Mouse (Mus musculus) limb, embryonic 15.5 days (tissue): ENCODE measurements at regions not wholly inside any gene's neighbourhood (a gene's known extent, or its start where the extent isn't known, plus 50 kb on each side); places are given as distances from the start of the nearest gene placed in this dataset.
A peak's percentile ranks its signal among the peaks of the same experiment; 100 is the strongest.

ENCODE experiments used
- ATAC-seq: fragments of 200-750 bp; cut with Nextera tagmentation; 2 replicates; pipeline ENCODE4 v1.8.0; 2017; ENCODE audit warnings: low read depth, moderate TSS enrichment; ENCODE audit not compliant: insufficient number of reproducible peaks, low FRiP score, low TSS enrichment
- H3K27ac ChIP-seq: fragments of 300-500 bp; sonication (generic); 2 replicates; pipeline ENCODE4 v1.5.1; 2015; ENCODE audit warnings: moderate library complexity, mild to moderate bottlenecking, inconsistent platforms
- H3K27me3 ChIP-seq: fragments of 300-500 bp; sonication (generic); 2 replicates; pipeline ENCODE4 v1.6.1; 2015; ENCODE audit warnings: inconsistent platforms
- H3K36me3 ChIP-seq: fragments of 300-500 bp; sonication (generic); 2 replicates; pipeline ENCODE4 v1.6.1; 2015; ENCODE audit warnings: inconsistent platforms
- H3K4me1 ChIP-seq: fragments of 300-500 bp; sonication (generic); 2 replicates; pipeline ENCODE4 v1.6.1; 2015; ENCODE audit warnings: inconsistent platforms
- H3K4me2 ChIP-seq: fragments of 300-500 bp; sonication (generic); 2 replicates; pipeline ENCODE4 v1.6.1; 2015; ENCODE audit warnings: mild to moderate bottlenecking, inconsistent platforms
- H3K4me3 ChIP-seq: fragments of 300-500 bp; sonication (generic); 2 replicates; pipeline ENCODE4 v1.5.1; 2015; ENCODE audit warnings: mild to moderate bottlenecking, inconsistent platforms
- H3K9ac ChIP-seq: fragments of 300-500 bp; sonication (generic); 2 replicates; pipeline ENCODE4 v1.6.1; 2015; ENCODE audit warnings: inconsistent platforms
- H3K9me3 ChIP-seq: fragments of 300-500 bp; sonication (generic); 2 replicates; pipeline ENCODE4 v1.6.1; 2016; ENCODE audit warnings: inconsistent platforms
- WGBS: fragments of 180-500 bp; shearing (Covaris S2); methylation state at CpG from one replicate; pipeline ENCODE4 v1.1.7; 2015; 5-methylcytosine and 5-hydroxymethylcytosine counted together

GRCm38 (mm10) chr4:55689479-55689878 is 157.2 kb upstream of the Klf4 start:
- no peaks in the 10 kb centered on the region; the same call in 1 of the 2 replicates for H3K4me1 ChIP-seq
- ATAC-seq, result no peak
- H3K27me3 ChIP-seq, result no peaks in the 10 kb centered on the region; the same call in 1 of the 2 replicates
- 73% methylated on average over 1 of the region's 1 CpGs for WGBS
- H3K9ac ChIP-seq, result no peak overlapping the region
- no peaks in the 10 kb centered on the region for H3K36me3 ChIP-seq
- no peaks in the 10 kb centered on the region for H3K9me3 ChIP-seq
- no peak overlapping the region for H3K4me2 ChIP-seq
- no peak overlapping the region for H3K4me3 ChIP-seq
- H3K27ac ChIP-seq, result no peak overlapping the region

DNA sequence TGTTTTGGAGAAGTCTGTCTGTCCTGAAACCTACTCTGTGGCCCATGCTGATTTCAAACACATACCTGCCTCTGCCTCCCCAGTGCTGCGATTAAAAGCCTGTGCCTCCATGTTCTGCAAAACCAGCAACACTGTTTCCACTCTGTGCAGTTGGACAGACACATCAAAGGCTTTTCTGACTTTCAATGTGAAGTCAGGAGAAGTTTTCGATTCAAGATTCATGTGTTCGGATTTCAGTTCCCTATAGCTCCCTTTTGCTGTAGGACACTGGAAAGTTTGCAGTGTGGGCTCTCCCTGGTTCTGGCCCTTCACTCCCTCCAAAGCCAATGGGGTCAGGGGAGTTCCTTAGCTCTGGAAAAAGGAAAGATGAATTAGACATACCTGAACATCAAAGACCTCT is 154.5 kb upstream of the Klf4 start:
- Histone ChIP-seq H3K27me3 (no peaks in the 10 kb centered on the region; the same call in 1 of the 2 replicates), H3K4me1 (no peaks in the 10 kb centered on the region; the same call in 1 of the 2 replicates), H3K4me2 (no peak overlapping the region), H3K4me3 (no peak overlapping the region), H3K9ac (no peak overlapping the region), H3K9me3 (no peaks in the 10 kb centered on the region), H3K27ac (no peak overlapping the region), H3K36me3 (no peaks in the 10 kb centered on the region)
- no peak for ATAC-seq
- WGBS, result 85% methylated on average over 3 of the region's 3 CpGs

DNA sequence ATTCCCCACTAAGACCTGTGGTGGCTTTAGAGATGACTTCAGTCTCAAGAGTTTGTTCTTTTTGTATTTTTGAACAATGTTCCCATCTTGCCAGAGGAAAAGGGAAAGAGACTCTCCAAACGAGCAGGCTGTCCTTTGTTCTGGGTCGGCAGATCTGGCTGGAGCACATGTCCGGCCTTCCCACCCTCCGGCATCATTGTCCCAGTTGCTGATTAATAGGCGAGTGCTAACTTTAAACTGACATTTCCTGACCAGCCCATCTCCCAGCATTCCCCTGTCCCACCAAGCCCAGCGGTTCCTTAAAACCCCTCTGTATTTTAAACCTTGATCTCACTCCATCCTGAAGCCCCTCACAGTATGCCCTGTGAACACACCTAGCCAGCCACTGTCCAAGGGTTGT is 140.0 kb upstream of the Klf4 start:
- H3K36me3 ChIP-seq, result no peaks in the 10 kb centered on the region
- 60% methylated on average over 6 of the region's 6 CpGs for WGBS
- no peak for ATAC-seq

DNA sequence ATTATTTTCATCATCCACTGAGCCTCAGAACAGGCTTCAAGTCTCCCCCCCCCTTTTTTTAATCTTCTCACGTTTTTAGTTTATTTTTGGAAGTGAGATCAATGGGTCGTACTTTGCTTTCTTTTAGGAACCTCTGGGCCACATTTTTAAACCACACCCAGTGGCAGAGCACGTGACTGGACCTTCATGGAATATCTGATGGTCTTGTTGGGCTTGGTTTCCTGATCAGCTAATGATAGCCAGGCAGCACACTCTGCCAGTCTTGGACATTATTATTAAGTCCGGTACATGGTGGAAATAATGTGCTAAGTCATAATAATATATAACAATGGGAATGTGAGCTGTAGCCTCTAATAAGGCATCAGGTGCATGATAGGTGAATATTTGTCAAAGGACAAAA is 138.0 kb upstream of the Klf4 start:
- no peak overlapping the region for H3K4me2 ChIP-seq
- WGBS, result 71% methylated on average over 4 of the region's 4 CpGs
- H3K4me3 ChIP-seq, result no peak overlapping the region
- H3K27ac ChIP-seq, result no peak overlapping the region
- H3K9ac ChIP-seq, result no peak overlapping the region
- no peaks in the 10 kb centered on the region for H3K4me1 ChIP-seq
- ATAC-seq, result no peak
- no peaks in the 10 kb centered on the region for H3K27me3 ChIP-seq
- H3K9me3 ChIP-seq, result no peaks in the 10 kb centered on the region
- no peaks in the 10 kb centered on the region for H3K36me3 ChIP-seq

More for the DNA sequence above, 140.0 kb upstream of the Klf4 start:
- Histone ChIP-seq H3K9ac (no peak overlapping the region), H3K27me3 (no peaks in the 10 kb centered on the region), H3K4me1 (no peaks in the 10 kb centered on the region), H3K4me3 (no peak overlapping the region), H3K4me2 (no peak overlapping the region), H3K9me3 (no peaks in the 10 kb centered on the region), H3K27ac (no peak overlapping the region)

GRCm38 (mm10) chr4:55664822-55665221 is 132.6 kb upstream of the Klf4 start:
- Histone ChIP-seq H3K27me3 (no peaks in the 10 kb centered on the region), H3K4me1 (no peaks in the 10 kb centered on the region), H3K27ac (no peak overlapping the region), H3K9ac (no peak overlapping the region), H3K9me3 (no peaks in the 10 kb centered on the region), H3K36me3 (no peaks in the 10 kb centered on the region), H3K4me2 (no peak overlapping the region), H3K4me3 (no peak overlapping the region)
- no peak for ATAC-seq
- WGBS, result 83% methylated on average over 4 of the region's 4 CpGs

GRCm38 (mm10) chr4:55663856-55664255 is 131.6 kb upstream of the Klf4 start:
- 21% methylated on average over 5 of the region's 5 CpGs for WGBS
- no peak for ATAC-seq
- no peak overlapping the region for H3K4me3 ChIP-seq
- no peaks in the 10 kb centered on the region for H3K36me3 ChIP-seq
- H3K27ac ChIP-seq, result no peak overlapping the region
- H3K4me2 ChIP-seq, result no peak overlapping the region
- no peaks in the 10 kb centered on the region for H3K4me1 ChIP-seq
- H3K27me3 ChIP-seq, result no peaks in the 10 kb centered on the region
- no peaks in the 10 kb centered on the region for H3K9me3 ChIP-seq
- no peak overlapping the region for H3K9ac ChIP-seq

DNA sequence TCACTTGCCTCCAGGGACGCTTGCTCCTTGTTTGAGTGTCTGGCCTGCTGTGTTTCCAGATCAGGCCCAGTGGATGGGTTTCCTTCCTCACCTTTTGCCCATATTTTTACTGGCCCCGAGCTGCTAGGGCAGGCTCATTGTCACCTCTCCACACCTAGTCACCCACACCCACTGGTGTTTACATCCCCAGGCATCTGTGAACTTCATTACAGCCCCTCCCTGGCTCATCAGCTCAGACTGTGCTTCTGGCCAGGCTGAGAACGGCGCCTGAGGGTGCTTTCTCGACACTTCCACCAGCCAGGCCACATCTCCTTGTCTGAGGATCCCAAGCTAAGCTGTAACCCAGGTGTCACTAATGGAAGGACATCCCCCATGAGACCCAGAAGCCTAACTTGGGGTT is 129.8 kb upstream of the Klf4 start:
- Histone ChIP-seq H3K4me1 (no peaks in the 10 kb centered on the region), H3K27me3 (no peaks in the 10 kb centered on the region), H3K4me2 (no peak overlapping the region), H3K36me3 (no peaks in the 10 kb centered on the region), H3K9ac (no peak overlapping the region), H3K27ac (no peak overlapping the region), H3K9me3 (no peaks in the 10 kb centered on the region), H3K4me3 (no peak overlapping the region)
- no peak for ATAC-seq
- WGBS, result 52% methylated on average over 5 of the region's 5 CpGs

- Histone ChIP-seq H3K9ac (no peak overlapping the region), H3K4me1 (no peaks in the 10 kb centered on the region), H3K4me3 (no peak overlapping the region), H3K27me3 (0 out of 2 replicates have a peak, but pooled peaks cover 4% of the 10 kb centered on the region), H3K9me3 (no peaks in the 10 kb centered on the region), H3K36me3 (no peaks in the 10 kb centered on the region), H3K4me2 (no peak overlapping the region), H3K27ac (no peak overlapping the region)
- 87% methylated on average over 6 of the region's 6 CpGs for WGBS
- ATAC-seq, result no peak
Measured at GRCm38 (mm10) chr4:55658904-55659303, 126.6 kb upstream of the Klf4 start.

DNA sequence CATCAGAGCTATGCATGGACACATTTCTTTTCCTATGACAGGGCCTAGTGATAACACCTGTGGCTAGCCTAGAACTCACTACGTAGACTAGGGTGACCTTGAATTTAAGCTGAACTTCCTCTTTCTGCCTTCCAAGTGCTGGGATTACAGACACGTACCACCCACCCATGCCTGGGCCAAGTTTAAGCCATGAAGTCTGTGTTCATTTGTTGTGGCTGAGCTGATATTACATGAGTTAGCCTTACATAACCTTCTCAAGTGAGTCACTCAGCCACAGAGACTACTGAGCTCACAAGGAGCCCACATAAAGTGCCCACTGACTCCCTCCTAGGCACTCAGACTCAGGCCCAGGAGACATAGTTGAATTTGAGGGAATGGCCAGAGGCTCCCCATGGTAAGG is 123.1 kb upstream of the Klf4 start:
- 0 out of 2 replicates have a peak, but pooled peaks cover 4% of the 10 kb centered on the region for H3K27me3 ChIP-seq
- no peak overlapping the region for H3K4me3 ChIP-seq
- WGBS, result 77% methylated on average over 2 of the region's 2 CpGs
- no peaks in the 10 kb centered on the region for H3K9me3 ChIP-seq
- H3K4me1 ChIP-seq, result peaks cover 19% of the 10 kb centered on the region
- no peak overlapping the region for H3K9ac ChIP-seq
- no peak for ATAC-seq
- no peaks in the 10 kb centered on the region for H3K36me3 ChIP-seq
- no peak overlapping the region for H3K27ac ChIP-seq
- no peak overlapping the region for H3K4me2 ChIP-seq

- peak overlapping the region; percentile 62 for H3K4me2 ChIP-seq
- H3K9me3 ChIP-seq, result no peaks in the 10 kb centered on the region
- 74% methylated on average over 5 of the region's 5 CpGs for WGBS
- H3K4me3 ChIP-seq, result peak overlapping the region; percentile 44; the same call in 1 of the 2 replicates
- no peak overlapping the region for H3K9ac ChIP-seq
- H3K36me3 ChIP-seq, result no peaks in the 10 kb centered on the region
- peak overlapping the region; percentile 97; the same call in 1 of the 2 replicates for H3K27ac ChIP-seq
- 0 out of 2 replicates have a peak, but pooled peaks cover 4% of the 10 kb centered on the region for H3K27me3 ChIP-seq
- peaks cover 40% of the 10 kb centered on the region for H3K4me1 ChIP-seq
- ATAC-seq, result no peak
Measured at GRCm38 (mm10) chr4:55652628-55653027, 120.4 kb upstream of the Klf4 start.

DNA sequence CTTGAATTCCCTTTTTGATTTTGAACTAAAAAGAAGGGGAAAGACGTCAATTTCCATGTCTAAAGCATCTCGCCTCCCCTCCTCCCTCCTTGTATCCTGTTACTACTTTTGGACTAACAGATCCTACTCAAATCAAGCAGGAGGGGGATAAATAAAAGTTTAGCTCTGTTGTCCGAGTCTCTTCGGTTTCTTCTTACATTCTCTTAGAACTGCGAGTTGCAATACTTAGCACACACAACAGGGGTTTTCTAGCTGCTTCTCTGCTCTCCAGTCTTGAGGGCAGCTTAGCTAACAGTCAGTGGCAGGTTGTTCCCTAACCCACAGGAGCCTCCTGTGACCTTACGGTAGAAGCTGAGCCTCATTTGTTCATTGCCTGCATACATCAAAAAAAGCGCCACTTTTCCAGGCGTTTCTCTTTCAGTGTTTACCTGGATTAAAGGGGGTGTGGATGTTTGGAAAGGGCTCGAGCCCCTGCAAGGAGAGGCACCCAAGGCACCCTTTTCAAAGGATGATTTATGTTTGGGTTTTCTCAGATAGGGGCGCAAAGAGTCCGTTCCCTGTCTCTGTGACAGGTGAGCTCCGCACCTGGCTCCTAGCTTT is 119.6 kb upstream of the Klf4 start:
- peak overlapping the region; percentile 62 for H3K4me2 ChIP-seq
- H3K27me3 ChIP-seq, result 0 out of 2 replicates have a peak, but pooled peaks cover 4% of the 10 kb centered on the region
- WGBS, result 11% methylated on average over 12 of the region's 12 CpGs
- peaks cover 46% of the 10 kb centered on the region for H3K4me1 ChIP-seq
- peak overlapping the region; percentile 44 for H3K4me3 ChIP-seq
- no peaks in the 10 kb centered on the region for H3K36me3 ChIP-seq
- H3K9me3 ChIP-seq, result no peaks in the 10 kb centered on the region
- no peak for ATAC-seq
- peak overlapping the region; percentile 97 for H3K27ac ChIP-seq
- peak overlapping the region; percentile 37; the same call in 1 of the 2 replicates for H3K9ac ChIP-seq

- 0 out of 2 replicates have a peak, but pooled peaks cover 3% of the 10 kb centered on the region for H3K27me3 ChIP-seq
- peak; percentile 95 for ATAC-seq
- peak overlapping the region; percentile 97 for H3K27ac ChIP-seq
- H3K4me1 ChIP-seq, result peaks cover 51% of the 10 kb centered on the region
- H3K36me3 ChIP-seq, result no peaks in the 10 kb centered on the region
- peak overlapping the region; percentile 62 for H3K4me2 ChIP-seq
- WGBS, result under 1% methylated on average over 55 of the region's 56 CpGs
- H3K9ac ChIP-seq, result peak overlapping the region; percentile 37
- H3K9me3 ChIP-seq, result no peaks in the 10 kb centered on the region
- H3K4me3 ChIP-seq, result peak overlapping the region; percentile 44
Measured at GRCm38 (mm10) chr4:55651051-55651763, 118.9 kb upstream of the Klf4 start.
